Mouse (Mus musculus) cerebellum, adult 18-20 months (tissue): ENCODE data around the gene Serinc1.

Experiments used
- DNase-seq, 2 experiments: peaks; one replicate each; pipeline ENCODE4 v3.0.0; 2021

Serinc1 gene

GRCm38 (mm10) chr10:57484741-57485140 is 47.6 kb downstream of the Serinc1 start:
- DNase-seq, result no peak

- no peak for DNase-seq
Measured at GRCm38 (mm10) chr10:57481717-57482116, 50.6 kb downstream of the Serinc1 start.

- DNase-seq, result no peak
Measured at GRCm38 (mm10) chr10:57477121-57477843, 55.0 kb downstream of the Serinc1 start.
